Mouse (Mus musculus) limb, embryonic 13.5 days (tissue): ENCODE measurements around the gene Kcna2. TPM values are rescaled to one million over a fixed set of nuclear protein-coding genes. Genes with fewer than 3 reads are reported as not detected.

Source experiments
- ATAC-seq: fragments of 200-750 bp; cut with Nextera tagmentation; 2 replicates; pipeline ENCODE4 v1.8.0; 2017; ENCODE audit warnings: low read depth, moderate number of reproducible peaks, moderate TSS enrichment; ENCODE audit not compliant: low FRiP score
- H3K27ac ChIP-seq: fragments of 300-500 bp; sonication (generic); 2 replicates; pipeline ENCODE4 v1.5.1; 2015; ENCODE audit warnings: inconsistent platforms, mild to moderate bottlenecking, moderate library complexity
- H3K27me3 ChIP-seq: fragments of 300-500 bp; sonication (generic); 2 replicates; pipeline ENCODE4 v1.6.1; 2015; ENCODE audit warnings: mild to moderate bottlenecking, inconsistent platforms
- H3K36me3 ChIP-seq: fragments of 300-500 bp; sonication (generic); 2 replicates; pipeline ENCODE4 v1.6.1; 2015; ENCODE audit warnings: inconsistent platforms, mild to moderate bottlenecking, moderate library complexity
- H3K4me1 ChIP-seq: fragments of 300-500 bp; sonication (generic); 2 replicates; pipeline ENCODE4 v1.6.1; 2015; ENCODE audit warnings: inconsistent platforms
- H3K4me2 ChIP-seq: fragments of 300-500 bp; sonication (generic); replicated peaks from 2 replicates; pipeline ENCODE4 v1.6.1; 2015; ENCODE audit warnings: inconsistent platforms, mild to moderate bottlenecking, moderate library complexity
- H3K4me3 ChIP-seq: fragments of 300-500 bp; sonication (generic); 2 replicates; pipeline ENCODE4 v1.5.1; 2015; ENCODE audit warnings: moderate library complexity, mild to moderate bottlenecking, inconsistent platforms
- H3K9ac ChIP-seq: fragments of 300-500 bp; sonication (generic); 2 replicates; pipeline ENCODE4 v1.6.1; 2015; ENCODE audit warnings: mild to moderate bottlenecking, inconsistent platforms
- H3K9me3 ChIP-seq: fragments of 300-500 bp; sonication (generic); 2 replicates; pipeline ENCODE4 v1.6.1; 2016; ENCODE audit warnings: inconsistent platforms
- WGBS: fragments of 180-500 bp; shearing (Covaris S2); methylation state at CpG from one replicate; pipeline ENCODE4 v1.1.7; 2015; 5-methylcytosine and 5-hydroxymethylcytosine counted together
- polyA plus RNA-seq: library from polyadenylated mRNA; unstranded; fragments of >200 nt; fragmentation: Nextera tagmentation; extraction: Ambion mirVana; gene quantifications from 2 replicates; pipeline ENCODE4 v1.2.1, GENCODE M21; 2015

Kcna2 gene
- polyA plus RNA-seq, 1 experiment from 2014 or later: 0.10 TPM

GRCm38 (mm10) chr3:107084586-107084985 lies 16.4 kb upstream of the Kcna2 start:
- H3K4me2 ChIP-seq: no peak overlapping the region
- H3K4me1 ChIP-seq: no peaks in the 10 kb centered on the region
- H3K27me3 ChIP-seq: no peaks in the 10 kb centered on the region
- H3K27ac ChIP-seq: no peak overlapping the region
- no peak overlapping the region for H3K4me3 ChIP-seq
- WGBS: 80% methylated on average over 3 of the region's 3 CpGs
- no peaks in the 10 kb centered on the region for H3K36me3 ChIP-seq
- H3K9me3 ChIP-seq: no peaks in the 10 kb centered on the region; the same call in 1 of the 2 replicates
- no peak overlapping the region for H3K9ac ChIP-seq
- ATAC-seq: no peak

- Histone ChIP-seq H3K9me3 (no peaks in the 10 kb centered on the region; the same call in 1 of the 2 replicates), H3K4me2 (no peak overlapping the region), H3K9ac (no peak overlapping the region), H3K36me3 (no peaks in the 10 kb centered on the region), H3K4me3 (no peak overlapping the region), H3K4me1 (no peaks in the 10 kb centered on the region), H3K27me3 (no peaks in the 10 kb centered on the region), H3K27ac (no peak overlapping the region)
- ATAC-seq: no peak
- 85% methylated on average over 4 of the region's 4 CpGs for WGBS
Measured at GRCm38 (mm10) chr3:107087410-107087809, 13.5 kb upstream of the Kcna2 start.

GRCm38 (mm10) chr3:107088820-107089219 lies 12.1 kb upstream of the Kcna2 start:
- no peak for ATAC-seq
- no peak overlapping the region for H3K4me2 ChIP-seq
- no peaks in the 10 kb centered on the region for H3K36me3 ChIP-seq
- no peaks in the 10 kb centered on the region; the same call in 1 of the 2 replicates for H3K27me3 ChIP-seq
- no peak overlapping the region for H3K27ac ChIP-seq
- no peaks in the 10 kb centered on the region for H3K9me3 ChIP-seq
- H3K9ac ChIP-seq: no peak overlapping the region
- H3K4me1 ChIP-seq: no peaks in the 10 kb centered on the region
- no peak overlapping the region for H3K4me3 ChIP-seq
- WGBS: 85% methylated on average over 3 of the region's 3 CpGs

GRCm38 (mm10) chr3:107089475-107089874 lies 11.5 kb upstream of the Kcna2 start:
- Histone ChIP-seq H3K4me2 (no peak overlapping the region), H3K27me3 (no peaks in the 10 kb centered on the region; the same call in 1 of the 2 replicates)

GRCm38 (mm10) chr3:107090001-107090400 lies 10.9 kb upstream of the Kcna2 start:
- Histone ChIP-seq H3K4me1 (no peaks in the 10 kb centered on the region), H3K27me3 (no peaks in the 10 kb centered on the region; the same call in 1 of the 2 replicates), H3K4me2 (no peak overlapping the region), H3K27ac (no peak overlapping the region), H3K9me3 (no peaks in the 10 kb centered on the region), H3K4me3 (no peak overlapping the region), H3K36me3 (no peaks in the 10 kb centered on the region), H3K9ac (no peak overlapping the region)
- 63% methylated on average over 7 of the region's 7 CpGs for WGBS
- no peak for ATAC-seq

More at GRCm38 (mm10) chr3:107089475-107089874, 11.5 kb upstream of the Kcna2 start:
- Histone ChIP-seq H3K4me3 (no peak overlapping the region), H3K4me1 (no peaks in the 10 kb centered on the region), H3K27ac (no peak overlapping the region), H3K36me3 (no peaks in the 10 kb centered on the region), H3K9me3 (no peaks in the 10 kb centered on the region), H3K9ac (no peak overlapping the region)
- 49% methylated on average over 3 of the region's 3 CpGs for WGBS
- ATAC-seq: no peak

- WGBS: 63% methylated on average over 11 of the region's 11 CpGs
- Histone ChIP-seq H3K4me3 (no peak overlapping the region), H3K9me3 (no peaks in the 10 kb centered on the region), H3K4me1 (no peaks in the 10 kb centered on the region), H3K4me2 (no peak overlapping the region), H3K27me3 (no peaks in the 10 kb centered on the region; the same call in 1 of the 2 replicates), H3K9ac (no peak overlapping the region), H3K36me3 (no peaks in the 10 kb centered on the region), H3K27ac (no peak overlapping the region)
- no peak for ATAC-seq
Measured at GRCm38 (mm10) chr3:107090403-107091150, 10.4 kb upstream of the Kcna2 start.

GRCm38 (mm10) chr3:107094028-107094427 lies 6.9 kb upstream of the Kcna2 start:
- H3K9me3 ChIP-seq: no peaks in the 10 kb centered on the region
- no peaks in the 10 kb centered on the region for H3K4me1 ChIP-seq
- peaks cover 21% of the 10 kb centered on the region for H3K27me3 ChIP-seq
- no peaks in the 10 kb centered on the region for H3K36me3 ChIP-seq
- no peak overlapping the region for H3K9ac ChIP-seq
- no peak overlapping the region for H3K4me2 ChIP-seq
- H3K27ac ChIP-seq: no peak overlapping the region
- H3K4me3 ChIP-seq: no peak overlapping the region
- ATAC-seq: no peak
- WGBS: 10% methylated on average over 4 of the region's 4 CpGs

GRCm38 (mm10) chr3:107096269-107096731 lies 4.6 kb upstream of the Kcna2 start:
- Histone ChIP-seq H3K27me3 (peaks cover 44% of the 10 kb centered on the region), H3K4me1 (peaks cover 9% of the 10 kb centered on the region), H3K9me3 (no peaks in the 10 kb centered on the region), H3K27ac (no peak overlapping the region), H3K4me3 (no peak overlapping the region), H3K36me3 (no peaks in the 10 kb centered on the region), H3K4me2 (no peak overlapping the region), H3K9ac (no peak overlapping the region)
- 66% methylated on average over 3 of the region's 3 CpGs for WGBS
- no peak for ATAC-seq

GRCm38 (mm10) chr3:107099866-107100265 lies 1.1 kb upstream of the Kcna2 start:
- Histone ChIP-seq H3K9me3 (no peaks in the 10 kb centered on the region), H3K4me1 (peaks cover 16% of the 10 kb centered on the region), H3K27me3 (peaks cover 79% of the 10 kb centered on the region), H3K9ac (no peak overlapping the region), H3K4me3 (no peak overlapping the region), H3K27ac (no peak overlapping the region), H3K36me3 (no peaks in the 10 kb centered on the region), H3K4me2 (no peak overlapping the region)
- ATAC-seq: no peak
- 68% methylated on average over 2 of the region's 2 CpGs for WGBS

GRCm38 (mm10) chr3:107101456-107101786 lies 475 bp downstream of the Kcna2 start:
- Histone ChIP-seq H3K27me3 (peaks cover 86% of the 10 kb centered on the region), H3K4me1 (peaks cover 16% of the 10 kb centered on the region), H3K4me2 (peak overlapping the region; percentile 98), H3K4me3 (peak overlapping the region; percentile 57), H3K27ac (no peak overlapping the region), H3K9me3 (no peaks in the 10 kb centered on the region), H3K9ac (peak overlapping the region; percentile 67), H3K36me3 (no peaks in the 10 kb centered on the region)
- ATAC-seq: 0 out of 2 replicates have a peak, but pooled peaks have one; percentile 3
- WGBS: under 1% methylated on average over 31 of the region's 41 CpGs

GRCm38 (mm10) chr3:107101787-107102651 lies 1.1 kb downstream of the Kcna2 start:
- Histone ChIP-seq H3K4me1 (peaks cover 16% of the 10 kb centered on the region), H3K9me3 (no peaks in the 10 kb centered on the region), H3K27ac (no peak overlapping the region), H3K27me3 (peaks cover 86% of the 10 kb centered on the region), H3K36me3 (no peaks in the 10 kb centered on the region), H3K9ac (peak overlapping the region; percentile 67), H3K4me3 (peak overlapping the region; percentile 57), H3K4me2 (peak overlapping the region; percentile 98)
- under 1% methylated on average over 50 of the region's 53 CpGs for WGBS
- ATAC-seq: peak; percentile 66

- Histone ChIP-seq H3K27me3 (peaks cover 78% of the 10 kb centered on the region), H3K4me2 (peak overlapping the region; percentile 98), H3K9ac (no peak overlapping the region), H3K4me1 (peaks cover 16% of the 10 kb centered on the region), H3K27ac (no peak overlapping the region), H3K36me3 (no peaks in the 10 kb centered on the region), H3K4me3 (no peak overlapping the region), H3K9me3 (no peaks in the 10 kb centered on the region)
- WGBS: 66% methylated on average over 7 of the region's 7 CpGs
- no peak for ATAC-seq
Measured at GRCm38 (mm10) chr3:107103041-107103440, 2.1 kb downstream of the Kcna2 start.
